Mouse (Mus musculus): ENCODE measurements around the gene Slc11a1. TPM values are rescaled to one million over a fixed set of nuclear protein-coding genes. Genes with fewer than 3 reads are reported as not detected.

The Slc11a1 gene
- polyA plus RNA-seq, 1 experiment = 48.7 TPM

- Histone ChIP-seq H3K4me1 (replicated peaks; ENCODE audit: control insufficient read depth, insufficient read depth, low read length) (peaks cover 20% of the 10 kb centered on the region), H3K27ac (ENCODE audit: control insufficient read depth, insufficient read depth, low read length) (peak overlapping the region; percentile 65; the same call in 1 of the 2 replicates), H3K27me3 (ENCODE audit: control insufficient read depth, insufficient read depth, low read length) (no peaks in the 10 kb centered on the region), H3K4me3 (ENCODE audit: control insufficient read depth, insufficient read depth, low read length) (peak overlapping the region; percentile 52), H3K36me3 (ENCODE audit: control insufficient read depth, insufficient read depth, low read length) (peaks cover 7% of the 10 kb centered on the region)
- TF ChIP-seq CTCF (IDR thresholded peaks at IDR 0.05; ENCODE audit: borderline replicate concordance, control insufficient read depth, extremely low read depth, insufficient read depth, low read length, poor library complexity) (peak; percentile 87), POLR2A (IDR thresholded peaks at IDR 0.05; ENCODE audit: control insufficient read depth, extremely low read depth, insufficient read depth, low read length, poor library complexity) (peak; percentile 53)
- peak; percentile 87 for DNase-seq
- WGBS = under 1% methylated on average over 41 of the region's 41 CpGs
Observed at GRCm38 (mm10) chr1:74397268-74397918, 22.4 kb downstream of the Slc11a1 start.

DNA sequence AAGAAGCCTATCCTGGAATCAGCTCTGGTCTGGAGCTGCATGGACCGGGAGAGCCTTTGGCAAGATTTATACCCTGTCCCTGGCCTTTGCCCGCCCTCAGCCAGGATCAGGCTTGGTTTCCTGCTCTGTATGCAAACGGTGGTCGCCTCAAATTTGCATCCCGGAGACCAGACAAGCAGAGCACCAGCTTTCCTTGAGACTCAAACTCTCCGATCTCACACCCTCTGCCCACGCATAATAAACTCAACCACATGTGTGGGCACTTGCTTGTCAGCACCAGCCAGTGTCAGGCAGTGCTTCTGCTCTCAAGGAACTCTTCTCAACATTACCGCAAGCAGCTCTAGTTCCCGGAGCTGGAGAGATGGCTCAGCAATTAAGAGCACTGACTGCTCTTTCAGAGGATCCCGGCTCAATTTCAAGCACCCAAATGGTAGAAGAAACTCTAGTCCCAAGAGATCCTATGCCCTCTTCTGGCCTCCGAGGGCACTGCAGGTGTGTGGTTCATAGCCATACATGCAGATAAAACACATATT lies 23.0 kb downstream of the Slc11a1 start:
- 5% methylated on average over 11 of the region's 11 CpGs for WGBS
- no peak for TF ChIP-seq CTCF (IDR thresholded peaks at IDR 0.05; ENCODE audit: borderline replicate concordance, control insufficient read depth, extremely low read depth, insufficient read depth, low read length, poor library complexity)
- no peak for TF ChIP-seq POLR2A (IDR thresholded peaks at IDR 0.05; ENCODE audit: control insufficient read depth, extremely low read depth, insufficient read depth, low read length, poor library complexity)
- Histone ChIP-seq H3K4me1 (replicated peaks; ENCODE audit: control insufficient read depth, insufficient read depth, low read length) (peaks cover 14% of the 10 kb centered on the region), H3K36me3 (ENCODE audit: control insufficient read depth, insufficient read depth, low read length) (peaks cover 7% of the 10 kb centered on the region), H3K4me3 (ENCODE audit: control insufficient read depth, insufficient read depth, low read length) (peak overlapping the region; percentile 52), H3K27me3 (ENCODE audit: control insufficient read depth, insufficient read depth, low read length) (no peaks in the 10 kb centered on the region), H3K27ac (ENCODE audit: control insufficient read depth, insufficient read depth, low read length) (peak overlapping the region; percentile 43; the same call in 1 of the 2 replicates)
- DNase-seq = peak; percentile 82

DNA sequence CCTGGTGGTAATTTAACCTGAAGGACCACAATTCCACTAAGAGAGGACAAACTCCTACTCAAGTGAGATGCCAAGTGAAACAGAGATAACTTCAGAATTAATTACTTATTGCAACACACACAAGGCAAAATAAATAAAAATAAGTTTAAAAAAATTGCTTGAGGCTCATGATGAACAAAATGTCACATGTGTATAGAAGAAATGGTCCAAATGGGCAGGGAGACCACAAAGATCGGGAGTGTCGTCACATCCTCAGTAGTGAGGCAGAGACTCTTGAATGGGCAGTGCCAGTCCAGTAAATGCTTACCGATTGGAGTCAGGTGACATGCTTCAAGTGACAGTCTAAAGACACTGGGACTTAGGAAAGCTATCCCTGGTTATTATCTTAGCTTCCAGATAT lies 25.5 kb downstream of the Slc11a1 start:
- TF ChIP-seq CTCF (IDR thresholded peaks at IDR 0.05; ENCODE audit: borderline replicate concordance, control insufficient read depth, extremely low read depth, insufficient read depth, low read length, poor library complexity) = no peak
- TF ChIP-seq POLR2A (IDR thresholded peaks at IDR 0.05; ENCODE audit: control insufficient read depth, extremely low read depth, insufficient read depth, low read length, poor library complexity) = no peak
- H3K4me1 ChIP-seq (replicated peaks; ENCODE audit: control insufficient read depth, insufficient read depth, low read length) = peaks cover 10% of the 10 kb centered on the region
- H3K36me3 ChIP-seq (ENCODE audit: control insufficient read depth, insufficient read depth, low read length) = no peaks in the 10 kb centered on the region
- H3K27ac ChIP-seq (ENCODE audit: control insufficient read depth, insufficient read depth, low read length) = no peak overlapping the region
- H3K4me3 ChIP-seq (ENCODE audit: control insufficient read depth, insufficient read depth, low read length) = no peak overlapping the region
- WGBS = 92% methylated on average over 3 of the region's 3 CpGs
- H3K27me3 ChIP-seq (ENCODE audit: control insufficient read depth, insufficient read depth, low read length) = no peaks in the 10 kb centered on the region
- DNase-seq = no peak

DNA sequence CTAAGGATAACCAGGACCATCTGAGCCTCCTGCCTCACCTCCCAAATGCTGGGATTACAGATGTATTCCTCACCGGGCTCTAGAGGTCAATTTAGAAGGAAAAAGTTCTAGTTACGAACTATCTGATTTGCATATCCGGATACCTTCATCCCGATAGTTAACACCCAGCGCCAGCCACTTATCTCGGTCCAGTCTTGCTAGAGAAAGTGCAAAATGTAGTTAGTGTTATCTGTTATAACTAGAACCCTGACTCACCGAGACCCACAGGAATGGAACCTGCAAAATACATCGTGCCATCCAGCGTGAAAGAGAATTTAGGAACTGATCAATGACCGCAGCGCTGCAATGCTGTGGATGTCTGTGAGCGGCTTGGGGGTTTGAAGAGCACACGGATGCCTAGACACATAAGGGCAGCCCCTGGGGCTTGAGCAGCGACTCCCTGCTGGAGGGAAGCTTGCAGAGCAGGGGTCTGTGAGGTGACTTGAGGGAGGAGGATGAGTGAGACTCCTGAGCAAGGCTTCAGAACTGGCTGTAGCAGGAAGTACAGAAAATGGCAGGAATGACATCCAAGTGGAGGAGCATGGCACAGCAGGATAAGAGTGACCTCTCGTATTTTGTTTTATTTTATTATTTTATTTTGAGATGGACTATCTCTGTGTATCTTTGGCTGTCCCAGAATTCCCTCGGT lies 26.2 kb downstream of the Slc11a1 start:
- TF ChIP-seq POLR2A (IDR thresholded peaks at IDR 0.05; ENCODE audit: control insufficient read depth, extremely low read depth, insufficient read depth, low read length, poor library complexity) (no peak), CTCF (IDR thresholded peaks at IDR 0.05; ENCODE audit: borderline replicate concordance, control insufficient read depth, extremely low read depth, insufficient read depth, low read length, poor library complexity) (no peak)
- H3K4me3 ChIP-seq (ENCODE audit: control insufficient read depth, insufficient read depth, low read length) = no peak overlapping the region
- H3K27me3 ChIP-seq (ENCODE audit: control insufficient read depth, insufficient read depth, low read length) = no peaks in the 10 kb centered on the region
- 85% methylated on average over 16 of the region's 16 CpGs for WGBS
- H3K27ac ChIP-seq (ENCODE audit: control insufficient read depth, insufficient read depth, low read length) = no peak overlapping the region
- H3K36me3 ChIP-seq (ENCODE audit: control insufficient read depth, insufficient read depth, low read length) = no peaks in the 10 kb centered on the region
- DNase-seq = no peak
- peaks cover 10% of the 10 kb centered on the region for H3K4me1 ChIP-seq (replicated peaks; ENCODE audit: control insufficient read depth, insufficient read depth, low read length)

GRCm38 (mm10) chr1:74404206-74404605 lies 29.2 kb downstream of the Slc11a1 start:
- no peak overlapping the region for H3K27ac ChIP-seq (ENCODE audit: control insufficient read depth, insufficient read depth, low read length)
- no peaks in the 10 kb centered on the region for H3K36me3 ChIP-seq (ENCODE audit: control insufficient read depth, insufficient read depth, low read length)
- H3K27me3 ChIP-seq (ENCODE audit: control insufficient read depth, insufficient read depth, low read length) = no peaks in the 10 kb centered on the region
- WGBS = 93% methylated on average over 4 of the region's 4 CpGs
- no peak overlapping the region for H3K4me3 ChIP-seq (ENCODE audit: control insufficient read depth, insufficient read depth, low read length)
- no peak for TF ChIP-seq CTCF (IDR thresholded peaks at IDR 0.05; ENCODE audit: borderline replicate concordance, control insufficient read depth, extremely low read depth, insufficient read depth, low read length, poor library complexity)
- TF ChIP-seq POLR2A (IDR thresholded peaks at IDR 0.05; ENCODE audit: control insufficient read depth, extremely low read depth, insufficient read depth, low read length, poor library complexity) = no peak
- H3K4me1 ChIP-seq (replicated peaks; ENCODE audit: control insufficient read depth, insufficient read depth, low read length) = 0 out of 2 replicates have a peak, but pooled peaks cover 3% of the 10 kb centered on the region
- no peak for DNase-seq

DNA sequence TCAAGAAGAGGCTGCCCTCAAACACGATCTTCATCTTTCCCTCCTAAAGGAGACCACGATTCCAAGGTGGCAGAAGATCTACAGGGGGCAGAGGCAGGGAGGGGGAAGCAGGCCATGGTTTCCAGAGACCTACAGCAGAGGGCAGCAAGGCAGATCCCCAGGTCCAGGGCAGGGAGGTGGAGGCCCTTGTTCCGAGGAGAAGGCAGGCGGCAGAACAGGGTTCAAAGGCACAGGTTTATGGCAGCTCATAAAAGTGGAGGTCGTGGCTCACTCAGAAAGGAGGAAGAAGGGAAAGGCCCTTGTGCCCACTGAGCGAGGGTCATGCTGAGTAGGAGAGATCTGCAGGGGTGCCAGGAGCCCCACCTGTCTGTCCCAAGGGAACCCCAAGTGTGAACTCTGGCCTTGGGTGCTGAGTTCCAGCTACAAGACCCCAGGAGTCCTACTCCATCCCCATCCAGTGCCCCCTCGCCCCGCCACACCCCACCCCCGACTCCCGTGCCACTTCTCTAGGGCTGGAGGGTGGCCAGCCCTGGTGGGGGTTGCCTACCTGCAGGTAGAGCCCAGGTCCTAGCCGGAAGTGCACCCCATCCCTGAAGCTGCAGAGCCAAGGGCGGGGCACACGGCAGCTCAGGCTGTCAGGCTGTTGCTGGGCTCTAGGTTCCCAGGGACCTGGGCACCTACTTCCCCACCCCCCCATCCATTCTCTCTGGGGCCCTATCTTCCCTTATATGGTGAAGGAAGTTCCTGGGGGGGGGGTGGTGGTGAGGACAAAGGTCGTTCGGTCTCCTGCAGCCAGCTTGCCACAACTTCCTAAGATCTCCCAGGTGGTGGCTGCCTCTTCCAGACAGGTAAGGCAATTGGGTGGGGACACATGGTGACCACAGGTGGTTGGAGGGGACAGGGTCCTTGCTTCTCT lies 33.9 kb downstream of the Slc11a1 start, which contains the start of gene Vil1:
Gene Vil1 (plus strand): TSS at position 788 of the 916 bp plus-strand sequence.
- WGBS = 66% methylated on average over 15 of the region's 15 CpGs
- DNase-seq = no peak
- no peak within 1 kb of the TSS for H3K27ac ChIP-seq (ENCODE audit: control insufficient read depth, insufficient read depth, low read length)
- H3K36me3 ChIP-seq (ENCODE audit: control insufficient read depth, insufficient read depth, low read length) = no peaks in the 10 kb centered on the region
- H3K4me3 ChIP-seq (ENCODE audit: control insufficient read depth, insufficient read depth, low read length) = no peak within 1 kb of the TSS
- H3K27me3 ChIP-seq (ENCODE audit: control insufficient read depth, insufficient read depth, low read length) = no peaks in the 10 kb centered on the region
- H3K4me1 ChIP-seq (replicated peaks; ENCODE audit: control insufficient read depth, insufficient read depth, low read length) = 0 out of 2 replicates have a peak, but pooled peaks cover 3% of the 10 kb centered on the region
- TF ChIP-seq POLR2A (IDR thresholded peaks at IDR 0.05; ENCODE audit: control insufficient read depth, extremely low read depth, insufficient read depth, low read length, poor library complexity) (no peak), CTCF (IDR thresholded peaks at IDR 0.05; ENCODE audit: borderline replicate concordance, control insufficient read depth, extremely low read depth, insufficient read depth, low read length, poor library complexity) (no peak)
